Mouse (Mus musculus): Measurements from ENCODE around the gene Klc3. TPM values are rescaled to one million over a fixed set of nuclear protein-coding genes. Genes with fewer than 3 reads are reported as not detected.

Klc3 gene
- total and polyA plus RNA-seq, 3 experiments: 0.17 to 3.9 TPM; not detected in 1

DNA sequence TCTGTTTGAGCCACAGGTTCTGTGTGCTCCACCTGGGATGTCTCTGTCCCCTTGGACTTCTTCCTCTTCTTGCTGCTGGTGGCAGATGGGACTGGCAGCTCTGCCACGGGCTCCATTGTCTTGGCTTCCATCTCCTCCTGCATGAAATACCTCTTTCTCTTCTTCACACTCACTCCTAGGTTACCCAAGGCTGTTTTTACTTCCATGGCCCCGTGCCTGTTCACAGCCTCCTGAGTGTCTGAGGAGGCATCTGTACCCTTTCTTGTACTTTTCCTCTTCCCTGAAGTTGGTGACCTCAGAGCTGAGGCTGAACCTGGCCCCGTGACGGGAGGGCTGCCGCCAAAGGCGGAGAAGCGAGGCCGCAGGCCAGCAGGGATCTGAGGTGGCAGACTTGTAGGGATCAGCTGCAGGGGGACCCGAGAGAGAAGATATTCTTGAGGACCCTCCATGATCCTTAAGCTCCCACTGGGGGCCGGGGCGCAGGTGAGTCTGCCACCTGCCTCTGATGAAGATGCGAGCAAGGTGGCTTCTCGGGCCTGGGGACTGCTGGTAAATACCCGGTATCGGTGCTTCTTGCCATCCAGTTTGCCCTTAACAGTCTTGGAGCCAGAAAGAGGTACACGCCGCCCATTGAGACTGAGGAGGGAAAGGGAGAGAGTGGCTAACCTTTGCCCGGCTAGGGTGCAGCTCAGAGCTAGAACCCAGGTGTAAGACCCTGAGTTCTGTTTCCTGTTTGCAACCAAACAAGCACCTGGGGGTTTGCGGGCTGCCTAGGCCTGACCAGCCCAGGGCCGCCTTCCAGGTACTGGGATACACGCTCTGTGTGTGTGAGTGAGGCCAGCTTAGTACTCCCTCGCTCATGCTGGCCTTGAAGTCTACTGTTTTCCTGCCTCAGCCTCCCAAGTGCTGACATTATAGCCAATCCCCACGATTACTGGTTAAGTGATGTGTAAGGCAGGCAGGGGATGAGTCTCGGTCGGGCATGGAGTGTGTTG, 46.2 kb downstream of the Klc3 start:
- in situ Hi-C loops (cut with MboI; ENCODE audit: low pct_ligation_motif_present, low pct_unique_long_range_greater_than_20kb, low sequenced_read_pairs) (loop anchor here (10.0 kb wide), 1 partner anchor 193 kb away; the partner anchor contains the start of gene Gipr), dilution Hi-C loops (cut with MboI; ENCODE audit: extremely low pct_ligation_motif_present, extremely low pct_unique_long_range_greater_than_20kb, low sequenced_read_pairs) (no loop called here)
- Histone ChIP-seq H3K4me2 (ENCODE audit: insufficient read depth, low read depth, poor library complexity, severe bottlenecking) (peak overlapping the region; percentile 63; the same call in 1 of the 2 replicates), H3K79me2 (replicated peaks; ENCODE audit: control insufficient read depth, extremely low read depth, insufficient read depth, poor library complexity, severe bottlenecking) (peaks cover 8% of the 10 kb centered on the region), H3K36me3 (replicated peaks in 1 of 2; ENCODE audit: control insufficient read depth in 1 of 2, insufficient read depth in 1 of 2, low read length in 1 of 2) (peaks cover 27 to 49% of the 10 kb centered on the region in 2 experiments), H3K4me1 (ENCODE audit: control insufficient read depth in 1 of 2, insufficient read depth in 2 of 2) (peaks cover 8 to 31% of the 10 kb centered on the region in 2 experiments; a peak in 3 of 4 replicates), H3K27ac (ENCODE audit: insufficient read depth, low read depth) (no peak overlapping the region), H3K9ac (ENCODE audit: insufficient read depth, low read depth) (no peak overlapping the region), H3K27me3 (replicated peaks) (peaks cover 28% of the 10 kb centered on the region), H3K4me3 (replicated peaks in 1 of 3; ENCODE audit: low read depth in 2 of 3, low read length in 2 of 3, poor library complexity in 1 of 3) (peak overlapping the region in 1 of 3 experiments; percentile 73), H3K9me3 (replicated peaks; ENCODE audit: low read length) (peaks cover 4% of the 10 kb centered on the region)
- TF ChIP-seq MAFK (IDR thresholded peaks at IDR 0.05; ENCODE audit: insufficient replicate concordance, low read length) (no peak), PAX5 (IDR thresholded peaks at IDR 0.05; ENCODE audit: low read length) (no peak), SMC3 (IDR thresholded peaks at IDR 0.05; ENCODE audit: low read depth, low read length) (no peak), HCFC1 (IDR thresholded peaks at IDR 0.05; ENCODE audit: low read depth, low read length) (no peak), ZNF384 (IDR thresholded peaks at IDR 0.05; ENCODE audit: low read depth, low read length) (no peak), RCOR1 (conservative IDR thresholded peaks at IDR 0.05; ENCODE audit: low read depth, low read length) (no peak), MEF2A (IDR thresholded peaks at IDR 0.05; ENCODE audit: borderline replicate concordance, low read depth, low read length) (no peak), ZC3H11A (IDR thresholded peaks at IDR 0.05; ENCODE audit: low read depth, low read length) (no peak), MAZ (IDR thresholded peaks at IDR 0.05; ENCODE audit: low read depth, low read length) (no peak), ETS1 (conservative IDR thresholded peaks at IDR 0.05; ENCODE audit: low read depth, low read length) (no peak), GABPA (IDR thresholded peaks at IDR 0.05; ENCODE audit: insufficient replicate concordance, low read depth, low read length) (no peak), POLR2AphosphoS2 (IDR thresholded peaks at IDR 0.05; ENCODE audit: low read depth, low read length) (no peak), ZKSCAN1 (IDR thresholded peaks at IDR 0.05; ENCODE audit: borderline replicate concordance, low read depth, low read length) (no peak)
- DNase-seq (ENCODE audit: extremely low read depth): no peak

DNA sequence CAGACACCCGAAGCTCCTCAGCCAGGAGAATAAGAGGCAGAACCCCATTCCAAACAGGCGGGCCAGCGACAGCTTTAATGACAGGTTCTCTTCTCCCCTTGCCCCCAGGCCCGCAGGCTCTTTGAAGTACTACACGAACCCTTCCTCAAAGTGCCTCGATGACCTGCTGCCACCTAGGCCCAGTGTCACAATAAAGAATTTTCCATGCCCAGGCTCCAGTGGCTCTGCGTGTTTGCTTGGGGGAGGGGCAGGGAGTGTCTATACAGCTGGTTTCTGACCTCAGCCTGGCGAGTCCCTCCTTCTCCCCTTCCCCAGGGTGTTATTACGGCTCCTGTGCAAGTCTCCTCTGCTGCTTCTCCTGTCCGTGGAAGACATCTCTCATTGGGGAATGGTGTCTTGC, 47.6 kb downstream of the Klc3 start:
- TF ChIP-seq RAD21 (IDR thresholded peaks at IDR 0.05; ENCODE audit: low read depth, low read length) (no peak), USF2 (conservative IDR thresholded peaks at IDR 0.05; ENCODE audit: low read depth, low read length) (no peak), USF1 (IDR thresholded peaks at IDR 0.05; ENCODE audit: low read depth, low read length) (no peak), POLR2AphosphoS2 (IDR thresholded peaks at IDR 0.05; ENCODE audit: low read depth, low read length) (no peak), MAX (IDR thresholded peaks at IDR 0.05; ENCODE audit: low read length) (no peak), GABPA (IDR thresholded peaks at IDR 0.05; ENCODE audit: insufficient replicate concordance, low read depth, low read length) (no peak), ZMIZ1 (IDR thresholded peaks at IDR 0.05; ENCODE audit: low read depth, low read length) (no peak), HCFC1 (IDR thresholded peaks at IDR 0.05; ENCODE audit: low read depth, low read length) (no peak), NRF1 (IDR thresholded peaks at IDR 0.05; ENCODE audit: low read depth, low read length) (no peak), JUND (conservative IDR thresholded peaks at IDR 0.05; ENCODE audit: low read depth, low read length) (no peak), E2F4 (IDR thresholded peaks at IDR 0.05; ENCODE audit: insufficient replicate concordance, low read depth, low read length) (no peak), MEF2A (IDR thresholded peaks at IDR 0.05; ENCODE audit: borderline replicate concordance, low read depth, low read length) (no peak), CTCF (conservative IDR thresholded peaks at IDR 0.05 in 1 of 2, IDR thresholded peaks at IDR 0.05 in 1 of 2; ENCODE audit: low read depth in 2 of 2, low read length in 2 of 2) (no peak), MYC (IDR thresholded peaks at IDR 0.05; ENCODE audit: low read depth, low read length) (no peak)
- Histone ChIP-seq H3K4me2 (ENCODE audit: insufficient read depth, low read depth, poor library complexity, severe bottlenecking) (no peak overlapping the region), H3K9me3 (replicated peaks; ENCODE audit: low read length) (peaks cover 4% of the 10 kb centered on the region), H3K27me3 (replicated peaks) (peaks cover 14% of the 10 kb centered on the region), H3K9ac (ENCODE audit: insufficient read depth, low read depth) (no peak overlapping the region), H3K36me3 (replicated peaks in 1 of 2; ENCODE audit: control insufficient read depth in 1 of 2, insufficient read depth in 1 of 2, low read length in 1 of 2) (peaks cover 30 to 62% of the 10 kb centered on the region in 2 experiments), H3K4me3 (replicated peaks in 1 of 3; ENCODE audit: low read depth in 2 of 3, low read length in 2 of 3, poor library complexity in 1 of 3) (no peak overlapping the region), H3K4me1 (ENCODE audit: control insufficient read depth in 1 of 2, insufficient read depth in 2 of 2) (peaks cover 8 to 31% of the 10 kb centered on the region in 2 experiments; a peak in 3 of 4 replicates), H3K27ac (ENCODE audit: insufficient read depth, low read depth) (no peak overlapping the region), H3K79me2 (replicated peaks; ENCODE audit: control insufficient read depth, extremely low read depth, insufficient read depth, poor library complexity, severe bottlenecking) (peaks cover 8% of the 10 kb centered on the region)
- DNase-seq (ENCODE audit: extremely low read depth): no peak
- in situ Hi-C loops (cut with MboI; ENCODE audit: low pct_ligation_motif_present, low pct_unique_long_range_greater_than_20kb, low sequenced_read_pairs) (loop anchor here (10.0 kb wide), 1 partner anchor 192 kb away; the partner anchor contains the start of gene Gipr), dilution Hi-C loops (cut with MboI; ENCODE audit: extremely low pct_ligation_motif_present, extremely low pct_unique_long_range_greater_than_20kb, low sequenced_read_pairs) (no loop called here)
